Mouse (Mus musculus): ENCODE results near the gene Srms.
"Not testable (repeated sequence)": the region's sequence is repeated elsewhere in the genome, so short reads cannot be mapped to it uniquely, and the experiment has no call there.

The Srms gene

DNA sequence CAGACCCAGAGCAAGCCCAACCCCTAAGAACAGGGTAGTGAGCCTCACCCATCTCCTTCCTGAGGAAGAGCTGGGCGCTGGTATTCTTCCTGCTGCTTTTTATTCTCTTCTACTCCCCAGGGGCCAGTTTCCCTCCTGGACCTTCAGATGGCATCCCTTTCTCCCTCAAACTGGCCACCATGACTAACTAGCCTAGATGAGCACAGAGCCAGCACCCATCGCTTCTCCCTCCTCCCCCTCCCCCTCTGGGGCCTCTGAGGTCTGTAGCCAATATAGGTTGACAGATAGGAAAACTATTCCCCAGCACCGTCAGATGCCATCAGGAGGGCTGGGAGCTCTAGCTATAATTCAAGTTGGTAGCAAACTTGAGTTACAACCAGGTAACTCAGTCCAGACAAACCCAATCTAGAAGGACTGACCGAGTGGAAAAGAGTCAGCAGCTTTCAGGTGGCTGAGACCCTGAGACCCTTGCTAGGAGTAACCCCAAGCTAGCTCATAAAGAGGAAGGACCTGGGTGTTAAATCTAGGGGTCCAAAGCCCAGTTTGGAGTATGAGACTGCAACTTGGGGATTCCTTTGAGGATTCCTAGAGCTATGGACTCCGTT lies 6.0 kb upstream of the Srms start:
- DNase-seq, result no peak

DNA sequence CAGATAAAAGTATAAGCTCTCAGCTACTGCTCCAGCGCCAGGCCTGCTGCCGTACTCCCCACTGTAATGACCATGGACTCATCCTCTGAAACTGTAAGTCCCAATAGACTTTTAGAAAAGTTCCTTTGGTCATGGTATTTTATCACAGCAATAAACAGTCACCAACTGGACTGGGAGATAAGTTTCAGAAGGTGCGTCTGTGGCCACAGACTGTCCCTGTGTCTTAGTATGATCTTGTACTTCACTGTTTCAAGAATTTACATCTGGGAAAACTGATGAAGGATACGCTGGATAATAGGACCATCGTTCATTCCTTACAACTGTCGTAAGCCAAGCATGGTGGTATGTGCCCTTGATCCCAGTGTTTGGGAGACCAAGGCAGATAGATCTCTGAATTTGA lies 3.1 kb upstream of the Srms start:
- DNase-seq, result no peak

- DNase-seq, result no peak
Observed at GRCm38 (mm10) chr2:181212389-181213020, 480 bp downstream of the Srms start.

DNA sequence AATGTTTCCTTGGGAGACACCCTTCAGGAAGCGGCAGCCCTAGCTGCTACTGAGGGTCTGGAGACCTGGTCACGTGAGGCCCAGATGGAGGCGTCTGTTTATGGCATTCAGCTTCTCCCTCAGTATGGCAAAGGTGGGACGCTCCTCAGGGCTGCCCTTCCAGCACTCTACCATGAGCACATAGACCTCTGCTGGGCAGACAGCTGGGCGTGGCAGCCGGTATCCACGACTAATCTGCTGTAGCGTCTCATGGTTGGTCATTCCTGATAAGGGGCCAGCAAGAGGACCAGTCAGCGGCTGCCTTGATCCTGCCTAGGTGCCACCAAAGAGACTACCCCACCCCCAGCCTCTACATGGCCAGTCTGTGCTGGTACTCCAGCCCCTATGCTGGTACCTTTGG lies 6.9 kb downstream of the Srms start:
- no peak for DNase-seq

DNA sequence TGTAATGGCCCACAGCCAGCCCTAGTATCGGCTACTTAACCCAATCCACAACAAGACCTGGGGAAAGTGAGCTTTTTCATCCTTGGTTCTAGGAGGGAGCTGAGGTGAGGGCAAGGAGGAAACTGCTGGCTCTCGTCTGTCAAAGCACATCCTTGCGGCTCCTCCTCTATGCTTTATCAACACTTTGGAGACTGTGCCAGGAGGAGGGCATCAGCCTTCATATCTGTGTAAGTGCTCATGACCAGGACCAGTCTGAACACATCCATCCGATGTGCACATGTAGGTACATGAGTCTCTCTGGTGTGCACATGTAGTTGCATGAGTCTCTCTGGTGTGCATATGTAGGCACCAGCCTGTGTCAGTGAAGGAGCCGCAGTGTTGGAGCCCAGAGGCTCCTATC lies 7.3 kb downstream of the Srms start:
- no peak for DNase-seq

- DNase-seq, result no peak
Observed at GRCm38 (mm10) chr2:181202886-181203285, 10.1 kb downstream of the Srms start.

GRCm38 (mm10) chr2:181202422-181202821 lies 10.6 kb downstream of the Srms start, which contains the start of gene Ptk6:
TSS of gene Ptk6 (minus strand) at chr2:181202789.
- DNase-seq, result no peak

DNA sequence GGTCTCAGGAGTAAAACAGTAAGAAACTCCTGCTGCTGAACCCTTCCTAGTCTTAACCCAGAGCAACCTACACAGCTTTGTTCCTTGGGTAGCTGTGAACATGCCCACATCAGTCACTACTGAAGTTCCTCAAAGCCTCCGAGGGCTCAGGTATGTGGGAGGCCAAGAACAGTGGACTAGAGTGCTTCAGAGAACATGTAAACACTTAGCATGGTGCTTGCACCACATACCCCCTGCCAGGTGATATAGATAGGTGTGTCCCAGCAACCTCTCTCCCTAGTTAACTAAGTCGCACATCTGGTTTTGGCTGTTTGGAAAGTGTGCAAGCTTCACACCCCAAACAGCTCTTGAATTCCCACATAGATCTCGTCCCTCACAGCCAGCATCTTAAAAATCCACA lies 11.4 kb downstream of the Srms start:
- no peak for DNase-seq

GRCm38 (mm10) chr2:181196628-181197300 lies 16.2 kb downstream of the Srms start:
- no peak for DNase-seq

GRCm38 (mm10) chr2:181193044-181193443 lies 19.9 kb downstream of the Srms start:
- DNase-seq, result no peak

DNA sequence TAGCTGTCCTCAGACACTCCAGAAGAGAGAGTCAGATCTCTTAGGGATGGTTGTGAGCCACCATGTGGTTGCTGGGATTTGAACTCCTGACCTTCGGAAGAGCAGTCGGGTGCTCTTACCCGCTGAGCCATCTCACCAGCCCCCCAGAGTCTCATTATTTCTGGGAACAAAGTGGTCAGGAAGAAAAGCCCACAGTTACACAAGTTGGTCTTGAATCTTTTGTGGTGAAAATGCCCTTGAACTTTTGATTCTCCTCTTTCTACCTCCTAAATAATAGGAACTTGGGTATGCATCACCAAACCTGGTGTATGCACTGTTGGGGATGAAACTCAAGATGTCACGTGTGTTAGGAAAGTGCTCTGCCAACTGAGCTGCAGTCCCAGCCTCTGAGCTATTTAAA lies 21.0 kb downstream of the Srms start:
- DNase-seq, result no peak

GRCm38 (mm10) chr2:181191385-181191784 lies 21.6 kb downstream of the Srms start:
- DNase-seq, result not testable (repeated sequence)

DNA sequence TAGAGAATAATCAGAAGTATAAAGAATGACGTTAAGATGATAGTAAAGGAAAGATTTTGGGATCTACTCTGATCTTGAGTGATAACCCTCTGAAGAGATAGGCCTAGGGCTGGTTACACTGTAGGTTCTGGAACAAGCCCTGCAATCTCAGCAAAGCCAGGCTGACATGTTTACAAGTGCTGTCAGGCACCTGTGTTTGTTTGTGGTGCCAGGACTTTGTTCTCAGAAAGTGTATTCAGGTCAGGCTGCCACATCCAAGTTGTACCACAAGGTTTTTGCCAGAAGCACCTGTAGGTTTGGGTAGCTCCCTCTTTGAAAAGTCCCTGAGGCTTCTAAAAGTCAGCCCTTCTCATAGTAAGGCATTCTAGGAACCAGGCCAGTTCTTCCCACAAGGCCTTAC lies 23.7 kb downstream of the Srms start:
- no peak for DNase-seq

- no peak for DNase-seq
Observed at GRCm38 (mm10) chr2:181188681-181189080, 24.3 kb downstream of the Srms start.

GRCm38 (mm10) chr2:181187121-181188000 lies 25.6 kb downstream of the Srms start, which contains the start of gene Ppdpf:
TSS of gene Ppdpf (plus strand) at chr2:181187247.
- peak; percentile 88 for DNase-seq

DNA sequence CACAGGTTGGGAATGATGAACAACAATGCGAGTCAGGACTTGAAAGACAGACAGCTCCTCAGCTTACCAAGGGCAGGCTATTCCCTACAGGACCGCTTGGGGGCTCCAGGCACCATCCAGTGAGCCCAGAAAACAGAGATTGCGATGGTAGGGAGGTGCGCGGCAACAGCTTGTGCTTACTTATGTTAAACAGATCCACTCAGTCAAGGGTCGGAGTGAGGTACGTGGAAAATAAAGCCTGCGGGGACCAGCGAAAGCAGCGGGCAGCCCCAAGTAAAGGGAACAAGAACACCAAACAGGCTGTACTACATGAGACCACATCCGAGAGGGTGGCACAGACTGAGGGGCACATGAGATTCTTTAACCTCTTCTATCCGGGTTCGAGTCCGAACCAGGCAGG lies 26.4 kb downstream of the Srms start:
- DNase-seq, result peak; percentile 86

- no peak for DNase-seq
Observed at GRCm38 (mm10) chr2:181180898-181181297, 32.1 kb downstream of the Srms start.

DNA sequence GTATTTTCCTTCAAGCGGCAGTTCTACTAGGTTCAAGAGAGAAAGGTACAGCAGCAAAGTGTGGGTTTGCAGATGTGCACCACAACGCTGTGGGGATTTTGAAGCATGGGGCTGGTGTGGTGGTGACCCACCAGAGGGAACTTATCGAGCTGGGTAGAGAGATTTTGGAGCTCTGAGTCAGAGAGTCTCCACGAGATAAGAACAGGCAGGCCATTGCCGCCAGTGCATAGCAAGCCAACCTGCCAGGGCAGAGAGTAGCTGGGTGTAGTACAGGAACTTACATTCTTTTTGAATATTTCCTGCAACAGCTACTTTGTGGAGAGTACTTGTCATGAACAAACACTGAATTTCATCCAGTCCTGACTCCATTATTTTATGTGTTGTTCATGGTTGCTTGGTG lies 34.5 kb downstream of the Srms start:
- no peak for DNase-seq

DNA sequence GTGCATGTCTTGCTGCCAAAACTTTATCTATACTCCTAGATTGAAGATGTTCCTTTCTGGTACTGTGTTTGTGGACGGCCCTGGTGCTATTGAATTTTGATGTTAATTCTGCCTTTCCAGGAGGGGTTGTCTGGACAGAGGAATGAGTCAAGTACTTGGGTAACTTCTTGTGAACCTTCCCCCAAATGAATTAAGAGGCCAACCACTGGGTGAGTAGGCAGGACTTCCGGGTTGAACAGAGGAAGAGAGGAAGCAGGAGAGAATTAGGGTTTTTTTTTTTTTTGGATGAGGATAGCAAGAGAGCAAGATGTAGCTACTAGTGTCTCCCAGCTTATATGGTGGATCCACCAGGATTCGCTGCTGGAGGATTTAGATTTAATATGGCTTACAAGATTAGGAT lies 35.0 kb downstream of the Srms start:
- no peak for DNase-seq

- no peak for DNase-seq
Observed at GRCm38 (mm10) chr2:181174646-181175045, 38.3 kb downstream of the Srms start.

- DNase-seq, result no peak
Observed at GRCm38 (mm10) chr2:181166469-181166868, 46.5 kb downstream of the Srms start.

DNA sequence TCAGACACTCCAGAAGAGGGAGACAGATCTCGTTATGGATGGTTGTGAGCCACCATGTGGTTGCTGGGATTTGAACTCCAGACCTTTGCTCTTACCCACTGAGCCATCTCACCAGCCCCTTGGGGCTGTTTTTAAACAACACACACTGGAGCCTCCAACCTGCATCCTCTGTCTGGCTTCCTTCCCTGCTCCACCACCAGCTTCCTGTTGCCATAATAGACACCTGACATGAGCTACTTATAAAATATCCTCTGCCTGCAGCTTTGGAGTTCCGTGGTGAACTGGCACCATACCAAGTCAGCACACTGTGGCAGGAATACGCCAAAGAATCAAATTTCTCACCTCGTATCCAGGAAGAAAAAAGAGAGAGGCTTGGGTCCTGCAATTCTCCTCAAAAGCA lies 52.2 kb downstream of the Srms start:
- DNase-seq, result peak; percentile 58

DNA sequence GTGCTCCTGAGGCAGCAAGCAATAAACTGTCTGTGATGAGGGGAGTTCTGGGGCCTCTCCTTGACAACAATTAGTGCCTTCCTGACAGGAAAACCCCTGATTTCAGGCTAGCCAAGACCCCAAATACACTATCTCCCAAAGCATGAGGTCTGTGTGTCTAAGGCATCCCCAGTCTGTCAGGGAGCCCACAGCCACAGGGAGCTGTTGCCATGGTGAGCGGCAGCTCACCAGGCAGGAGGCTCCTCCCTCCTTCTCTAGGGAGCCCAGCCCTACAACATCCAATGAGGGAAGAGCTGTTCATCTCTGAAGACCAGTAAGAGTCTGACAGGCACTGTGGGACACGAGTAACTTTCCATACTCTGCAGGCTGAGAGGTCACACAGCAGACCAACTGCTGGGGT lies 53.2 kb downstream of the Srms start:
- peak; percentile 80 for DNase-seq
